Mouse (Mus musculus): ENCODE measurements around the gene Nr1i3. TPM values are rescaled to one million over a fixed set of nuclear protein-coding genes. Genes with fewer than 3 reads are reported as not detected.

Gene Nr1i3
- polyA plus RNA-seq (2012; rRNA removed) = not detected in 2 replicates

GRCm38 (mm10) chr1:171213801-171214496 is at the start of gene Nr1i3:
TSS of gene Nr1i3 (plus strand) at chr1:171213970.
- Histone ChIP-seq H3K27ac (ENCODE audit: insufficient read depth, low read length) (no peak within 1 kb of the TSS), H3K4me3 (ENCODE audit: extremely low read depth, insufficient read depth, insufficient read length) (no peak within 1 kb of the TSS), H3K4me1 (ENCODE audit: control insufficient read depth, insufficient read depth, insufficient read length) (no peaks in the 10 kb centered on the region), H3K27me3 (ENCODE audit: control insufficient read depth, insufficient read depth, low read length) (no peaks in the 10 kb centered on the region), H3K36me3 (ENCODE audit: control insufficient read depth, insufficient read depth, low read length) (no peaks in the 10 kb centered on the region; the same call in 1 of the 2 replicates)
- DNase-seq (ENCODE audit: low read depth in 1 of 2, low spot score in 2 of 2) = no peak
- 88% methylated on average over 10 of the region's 10 CpGs for WGBS
- TF ChIP-seq POLR2A (IDR thresholded peaks at IDR 0.05; ENCODE audit: low read depth, low read length) (no peak), CTCF (IDR thresholded peaks at IDR 0.05; ENCODE audit: extremely low read depth, insufficient read depth, insufficient read length, insufficient replicate concordance) (no peak)

- Histone ChIP-seq H3K36me3 (ENCODE audit: control insufficient read depth, insufficient read depth, low read length) (no peaks in the 10 kb centered on the region), H3K4me3 (ENCODE audit: extremely low read depth, insufficient read depth, insufficient read length) (no peak overlapping the region), H3K27me3 (ENCODE audit: control insufficient read depth, insufficient read depth, low read length) (no peaks in the 10 kb centered on the region; the same call in 1 of the 2 replicates), H3K4me1 (ENCODE audit: control insufficient read depth, insufficient read depth, insufficient read length) (no peaks in the 10 kb centered on the region), H3K27ac (ENCODE audit: insufficient read depth, low read length) (no peak overlapping the region)
- 46% methylated on average over 3 of the region's 3 CpGs for WGBS
- TF ChIP-seq POLR2A (IDR thresholded peaks at IDR 0.05; ENCODE audit: low read depth, low read length) (no peak), CTCF (IDR thresholded peaks at IDR 0.05; ENCODE audit: extremely low read depth, insufficient read depth, insufficient read length, insufficient replicate concordance) (no peak)
- DNase-seq (ENCODE audit: low read depth in 1 of 2, low spot score in 2 of 2) = no peak
These were observed 49.5 kb upstream of the Nr1i3 start for GRCm38 (mm10) chr1:171164258-171164657.

GRCm38 (mm10) chr1:171165629-171166345 is 48.0 kb upstream of the Nr1i3 start:
- TF ChIP-seq CTCF (IDR thresholded peaks at IDR 0.05; ENCODE audit: extremely low read depth, insufficient read depth, insufficient read length, insufficient replicate concordance) = no peak
- no peak for TF ChIP-seq POLR2A (IDR thresholded peaks at IDR 0.05; ENCODE audit: low read depth, low read length)
- no peak overlapping the region for H3K4me3 ChIP-seq (ENCODE audit: extremely low read depth, insufficient read depth, insufficient read length)
- H3K27ac ChIP-seq (ENCODE audit: insufficient read depth, low read length) = no peak overlapping the region
- WGBS = 46% methylated on average over 5 of the region's 5 CpGs
- no peaks in the 10 kb centered on the region for H3K4me1 ChIP-seq (ENCODE audit: control insufficient read depth, insufficient read depth, insufficient read length)
- H3K27me3 ChIP-seq (ENCODE audit: control insufficient read depth, insufficient read depth, low read length) = no peaks in the 10 kb centered on the region; the same call in 1 of the 2 replicates
- no peaks in the 10 kb centered on the region for H3K36me3 ChIP-seq (ENCODE audit: control insufficient read depth, insufficient read depth, low read length)
- no peak for DNase-seq (ENCODE audit: low read depth in 1 of 2, low spot score in 2 of 2)

- no peaks in the 10 kb centered on the region for H3K36me3 ChIP-seq (ENCODE audit: control insufficient read depth, insufficient read depth, low read length)
- no peak overlapping the region for H3K27ac ChIP-seq (ENCODE audit: insufficient read depth, low read length)
- no peaks in the 10 kb centered on the region for H3K4me1 ChIP-seq (ENCODE audit: control insufficient read depth, insufficient read depth, insufficient read length)
- no peak overlapping the region for H3K4me3 ChIP-seq (ENCODE audit: extremely low read depth, insufficient read depth, insufficient read length)
- no peak for TF ChIP-seq POLR2A (IDR thresholded peaks at IDR 0.05; ENCODE audit: low read depth, low read length)
- TF ChIP-seq CTCF (IDR thresholded peaks at IDR 0.05; ENCODE audit: extremely low read depth, insufficient read depth, insufficient read length, insufficient replicate concordance) = no peak
- WGBS = 85% methylated on average over 12 of the region's 12 CpGs
- DNase-seq (ENCODE audit: low read depth in 1 of 2, low spot score in 2 of 2) = no peak
- no peaks in the 10 kb centered on the region; the same call in 1 of the 2 replicates for H3K27me3 ChIP-seq (ENCODE audit: control insufficient read depth, insufficient read depth, low read length)
These were observed 44.9 kb upstream of the Nr1i3 start for GRCm38 (mm10) chr1:171168906-171169305.

- 70% methylated on average over 3 of the region's 3 CpGs for WGBS
- no peaks in the 10 kb centered on the region for H3K36me3 ChIP-seq (ENCODE audit: control insufficient read depth, insufficient read depth, low read length)
- TF ChIP-seq POLR2A (IDR thresholded peaks at IDR 0.05; ENCODE audit: low read depth, low read length) (no peak), CTCF (IDR thresholded peaks at IDR 0.05; ENCODE audit: extremely low read depth, insufficient read depth, insufficient read length, insufficient replicate concordance) (no peak)
- no peak overlapping the region for H3K4me3 ChIP-seq (ENCODE audit: extremely low read depth, insufficient read depth, insufficient read length)
- H3K27ac ChIP-seq (ENCODE audit: insufficient read depth, low read length) = no peak overlapping the region
- no peaks in the 10 kb centered on the region; the same call in 1 of the 2 replicates for H3K27me3 ChIP-seq (ENCODE audit: control insufficient read depth, insufficient read depth, low read length)
- no peaks in the 10 kb centered on the region for H3K4me1 ChIP-seq (ENCODE audit: control insufficient read depth, insufficient read depth, insufficient read length)
- DNase-seq (ENCODE audit: low read depth in 1 of 2, low spot score in 2 of 2) = no peak
These were observed 43.9 kb upstream of the Nr1i3 start for GRCm38 (mm10) chr1:171169913-171170312.

- no peaks in the 10 kb centered on the region for H3K36me3 ChIP-seq (ENCODE audit: control insufficient read depth, insufficient read depth, low read length)
- no peaks in the 10 kb centered on the region; the same call in 1 of the 2 replicates for H3K27me3 ChIP-seq (ENCODE audit: control insufficient read depth, insufficient read depth, low read length)
- H3K27ac ChIP-seq (ENCODE audit: insufficient read depth, low read length) = no peak overlapping the region
- no peak overlapping the region for H3K4me3 ChIP-seq (ENCODE audit: extremely low read depth, insufficient read depth, insufficient read length)
- 18% methylated on average over 3 of the region's 3 CpGs for WGBS
- no peak for TF ChIP-seq CTCF (IDR thresholded peaks at IDR 0.05; ENCODE audit: extremely low read depth, insufficient read depth, insufficient read length, insufficient replicate concordance)
- no peak for TF ChIP-seq POLR2A (IDR thresholded peaks at IDR 0.05; ENCODE audit: low read depth, low read length)
- H3K4me1 ChIP-seq (ENCODE audit: control insufficient read depth, insufficient read depth, insufficient read length) = no peaks in the 10 kb centered on the region
- DNase-seq (ENCODE audit: low read depth in 1 of 2, low spot score in 2 of 2) = no peak
These were observed 42.6 kb upstream of the Nr1i3 start for GRCm38 (mm10) chr1:171171138-171171537.
